Mouse (Mus musculus): ENCODE results near the gene Arhgap18. TPM values are rescaled to one million over a fixed set of nuclear protein-coding genes. Genes with fewer than 3 reads are reported as not detected.
A peak's percentile ranks its signal among the peaks of the same experiment; 100 is the strongest.

Arhgap18 gene
- polyA plus RNA-seq, 1 experiment from 2014 or later, result 13.9 TPM

- no peaks in the 10 kb centered on the region for H3K4me1 ChIP-seq (ENCODE audit: control insufficient read depth, insufficient read depth, low read length)
- no peak overlapping the region for H3K27ac ChIP-seq (ENCODE audit: low read length)
- H3K4me3 ChIP-seq (ENCODE audit: low read depth, low read length), result no peak overlapping the region
- H3K9ac ChIP-seq (ENCODE audit: low read depth, low read length), result no peak overlapping the region
- no peak for ATAC-seq
- WGBS, result 92% methylated on average over 7 of the region's 7 CpGs
- H3K4me2 ChIP-seq (ENCODE audit: low read length), result no peak overlapping the region
- H3K27me3 ChIP-seq (ENCODE audit: control insufficient read depth, insufficient read depth, low read depth, low read length), result no peaks in the 10 kb centered on the region
- H3K36me3 ChIP-seq (ENCODE audit: control insufficient read depth, insufficient read depth, low read length), result no peaks in the 10 kb centered on the region
- no peaks in the 10 kb centered on the region for H3K9me3 ChIP-seq (replicated peaks; ENCODE audit: control insufficient read depth, low read length, poor library complexity, severe bottlenecking)
Measured at GRCm38 (mm10) chr10:26797287-26797672, 44.1 kb downstream of the Arhgap18 start.

GRCm38 (mm10) chr10:26798752-26799411 is 45.7 kb downstream of the Arhgap18 start:
- 90% methylated on average over 10 of the region's 10 CpGs for WGBS

DNA sequence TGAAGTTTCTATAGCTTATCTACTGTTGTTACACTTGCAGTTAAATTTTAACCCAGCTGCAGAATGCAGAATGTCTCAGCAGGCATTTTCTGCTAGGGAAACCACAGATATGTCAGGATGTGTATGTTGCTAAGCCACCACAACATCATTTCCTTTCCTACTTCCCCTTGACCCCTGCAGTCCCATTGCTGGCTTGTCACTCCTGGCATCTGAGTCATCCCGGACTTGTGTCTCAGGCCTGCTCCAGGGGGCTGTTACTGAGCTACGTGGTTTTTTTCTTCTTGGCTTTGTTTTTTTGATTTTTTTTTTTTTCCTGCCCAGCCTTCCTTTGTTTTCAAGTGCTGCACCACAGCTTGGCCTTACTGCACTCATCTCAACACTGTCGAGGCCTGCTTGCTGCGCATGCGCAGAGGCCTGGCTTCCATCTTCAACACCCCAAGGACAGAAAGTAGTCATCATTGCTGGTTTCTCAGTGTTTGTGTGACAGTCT is 46.4 kb downstream of the Arhgap18 start:
- H3K4me3 ChIP-seq (ENCODE audit: low read depth, low read length), result no peak overlapping the region
- H3K4me1 ChIP-seq (ENCODE audit: control insufficient read depth, insufficient read depth, low read length), result no peaks in the 10 kb centered on the region
- H3K4me2 ChIP-seq (ENCODE audit: low read length), result no peak overlapping the region
- no peak overlapping the region for H3K27ac ChIP-seq (ENCODE audit: low read length)
- ATAC-seq, result no peak
- 60% methylated on average over 5 of the region's 5 CpGs for WGBS
- no peaks in the 10 kb centered on the region for H3K9me3 ChIP-seq (replicated peaks; ENCODE audit: control insufficient read depth, low read length, poor library complexity, severe bottlenecking)
- no peaks in the 10 kb centered on the region for H3K27me3 ChIP-seq (ENCODE audit: control insufficient read depth, insufficient read depth, low read depth, low read length)
- H3K9ac ChIP-seq (ENCODE audit: low read depth, low read length), result no peak overlapping the region
- no peaks in the 10 kb centered on the region for H3K36me3 ChIP-seq (ENCODE audit: control insufficient read depth, insufficient read depth, low read length)

More at GRCm38 (mm10) chr10:26798752-26799411, 45.7 kb downstream of the Arhgap18 start:
- H3K36me3 ChIP-seq (ENCODE audit: control insufficient read depth, insufficient read depth, low read length), result no peaks in the 10 kb centered on the region
- no peaks in the 10 kb centered on the region for H3K27me3 ChIP-seq (ENCODE audit: control insufficient read depth, insufficient read depth, low read depth, low read length)
- H3K4me3 ChIP-seq (ENCODE audit: low read depth, low read length), result no peak overlapping the region
- H3K9ac ChIP-seq (ENCODE audit: low read depth, low read length), result no peak overlapping the region
- no peaks in the 10 kb centered on the region for H3K9me3 ChIP-seq (replicated peaks; ENCODE audit: control insufficient read depth, low read length, poor library complexity, severe bottlenecking)
- H3K27ac ChIP-seq (ENCODE audit: low read length), result no peak overlapping the region
- no peaks in the 10 kb centered on the region for H3K4me1 ChIP-seq (ENCODE audit: control insufficient read depth, insufficient read depth, low read length)
- no peak; the same call in 1 of the 2 replicates for ATAC-seq
- H3K4me2 ChIP-seq (ENCODE audit: low read length), result no peak overlapping the region

DNA sequence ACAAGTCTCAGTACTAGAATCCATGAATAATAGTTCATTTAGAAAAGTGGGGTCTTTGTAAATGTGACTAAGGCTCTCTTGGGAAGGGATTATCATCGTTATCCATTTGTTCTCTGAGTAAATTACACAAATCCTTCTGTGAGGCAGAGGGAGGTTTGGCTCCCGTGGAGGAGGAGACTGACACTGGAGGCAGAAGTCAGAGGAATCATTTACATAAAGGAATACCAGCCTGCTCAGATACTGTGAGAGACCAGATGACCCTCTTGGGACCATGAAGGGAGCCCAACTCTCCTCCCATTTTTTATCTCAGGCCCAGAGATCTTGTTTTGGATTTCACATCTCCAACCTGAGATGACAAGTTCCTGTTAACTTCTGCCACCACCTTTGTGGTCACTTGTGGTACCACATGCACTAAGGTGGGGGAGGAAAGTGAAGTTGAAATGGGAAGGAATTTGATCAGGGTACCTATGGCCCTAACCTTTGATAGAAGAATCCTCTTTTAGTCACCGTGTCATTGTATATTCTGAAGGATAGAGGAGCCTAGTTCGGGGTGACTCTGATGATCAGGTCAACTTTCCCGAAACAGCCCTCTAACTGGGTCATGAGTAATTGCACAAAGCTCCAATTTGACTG is 51.2 kb downstream of the Arhgap18 start:
- WGBS, result 44% methylated on average over 5 of the region's 5 CpGs
- peak; percentile 55; the same call in 1 of the 2 replicates for ATAC-seq

DNA sequence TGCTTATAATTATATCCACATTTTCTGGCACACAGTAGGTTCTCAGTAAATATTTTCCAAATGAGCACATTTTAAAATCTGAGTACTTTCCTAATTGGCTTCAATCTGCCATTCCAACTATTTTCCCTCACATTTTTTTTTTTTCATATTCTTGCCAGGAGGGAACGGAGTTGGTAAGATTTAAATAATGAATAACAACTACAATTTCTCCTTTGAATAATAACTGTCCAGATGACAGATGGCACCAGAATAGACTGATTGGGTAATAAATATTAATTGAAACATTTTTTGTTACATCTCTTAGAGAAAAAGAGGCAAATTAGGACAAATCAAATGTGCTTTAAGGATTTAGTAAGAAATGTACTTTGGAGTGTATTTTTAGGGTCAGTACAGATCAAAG is 51.8 kb downstream of the Arhgap18 start:
- no peaks in the 10 kb centered on the region for H3K9me3 ChIP-seq (replicated peaks; ENCODE audit: control insufficient read depth, low read length, poor library complexity, severe bottlenecking)
- no peak for ATAC-seq
- no peaks in the 10 kb centered on the region for H3K4me1 ChIP-seq (ENCODE audit: control insufficient read depth, insufficient read depth, low read length)
- no peak overlapping the region for H3K9ac ChIP-seq (ENCODE audit: low read depth, low read length)
- H3K27me3 ChIP-seq (ENCODE audit: control insufficient read depth, insufficient read depth, low read depth, low read length), result no peaks in the 10 kb centered on the region
- no peak overlapping the region for H3K4me3 ChIP-seq (ENCODE audit: low read depth, low read length)
- WGBS, result 34% methylated on average over 1 of the region's 1 CpGs
- no peak overlapping the region for H3K27ac ChIP-seq (ENCODE audit: low read length)
- H3K36me3 ChIP-seq (ENCODE audit: control insufficient read depth, insufficient read depth, low read length), result no peaks in the 10 kb centered on the region
- H3K4me2 ChIP-seq (ENCODE audit: low read length), result no peak overlapping the region

More for the DNA sequence above, 51.2 kb downstream of the Arhgap18 start:
- H3K9me3 ChIP-seq (replicated peaks; ENCODE audit: control insufficient read depth, low read length, poor library complexity, severe bottlenecking), result no peaks in the 10 kb centered on the region
- H3K36me3 ChIP-seq (ENCODE audit: control insufficient read depth, insufficient read depth, low read length), result no peaks in the 10 kb centered on the region
- H3K27ac ChIP-seq (ENCODE audit: low read length), result no peak overlapping the region
- H3K27me3 ChIP-seq (ENCODE audit: control insufficient read depth, insufficient read depth, low read depth, low read length), result no peaks in the 10 kb centered on the region
- no peak overlapping the region for H3K4me3 ChIP-seq (ENCODE audit: low read depth, low read length)
- H3K4me1 ChIP-seq (ENCODE audit: control insufficient read depth, insufficient read depth, low read length), result no peaks in the 10 kb centered on the region
- no peak overlapping the region for H3K4me2 ChIP-seq (ENCODE audit: low read length)
- no peak overlapping the region for H3K9ac ChIP-seq (ENCODE audit: low read depth, low read length)

GRCm38 (mm10) chr10:26806092-26806491 is 52.9 kb downstream of the Arhgap18 start:
- H3K9ac ChIP-seq (ENCODE audit: low read depth, low read length), result no peak overlapping the region
- no peak overlapping the region for H3K4me2 ChIP-seq (ENCODE audit: low read length)
- no peak for ATAC-seq
- no peaks in the 10 kb centered on the region for H3K27me3 ChIP-seq (ENCODE audit: control insufficient read depth, insufficient read depth, low read depth, low read length)
- no peak overlapping the region for H3K4me3 ChIP-seq (ENCODE audit: low read depth, low read length)
- H3K27ac ChIP-seq (ENCODE audit: low read length), result no peak overlapping the region
- no peaks in the 10 kb centered on the region for H3K36me3 ChIP-seq (ENCODE audit: control insufficient read depth, insufficient read depth, low read length)
- no peaks in the 10 kb centered on the region for H3K4me1 ChIP-seq (ENCODE audit: control insufficient read depth, insufficient read depth, low read length)
- H3K9me3 ChIP-seq (replicated peaks; ENCODE audit: control insufficient read depth, low read length, poor library complexity, severe bottlenecking), result no peaks in the 10 kb centered on the region
- 72% methylated on average over 3 of the region's 3 CpGs for WGBS

DNA sequence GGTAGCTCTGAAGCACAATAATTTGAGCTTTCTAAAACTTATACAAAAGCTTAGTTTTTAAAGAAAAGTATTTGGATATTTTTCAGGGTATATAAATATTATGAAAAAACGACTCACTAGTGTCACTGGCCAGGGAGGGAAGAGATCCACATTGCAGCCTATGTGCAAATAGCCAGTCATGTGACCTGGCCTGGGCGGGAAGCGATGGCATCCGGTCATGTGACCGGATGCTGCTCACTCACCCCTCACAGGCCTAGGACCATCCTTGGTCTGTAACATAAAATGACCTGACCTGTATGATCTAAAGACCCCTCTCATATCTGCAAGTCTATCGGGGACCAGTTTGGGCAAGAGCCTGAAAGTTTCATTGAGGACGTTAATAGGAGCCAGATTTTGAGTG is 56.8 kb downstream of the Arhgap18 start:
- no peak overlapping the region for H3K4me2 ChIP-seq (ENCODE audit: low read length)
- no peaks in the 10 kb centered on the region for H3K36me3 ChIP-seq (ENCODE audit: control insufficient read depth, insufficient read depth, low read length)
- no peak overlapping the region for H3K9ac ChIP-seq (ENCODE audit: low read depth, low read length)
- H3K4me3 ChIP-seq (ENCODE audit: low read depth, low read length), result no peak overlapping the region
- H3K9me3 ChIP-seq (replicated peaks; ENCODE audit: control insufficient read depth, low read length, poor library complexity, severe bottlenecking), result no peaks in the 10 kb centered on the region
- 90% methylated on average over 7 of the region's 7 CpGs for WGBS
- H3K27ac ChIP-seq (ENCODE audit: low read length), result no peak overlapping the region
- ATAC-seq, result no peak
- H3K4me1 ChIP-seq (ENCODE audit: control insufficient read depth, insufficient read depth, low read length), result no peaks in the 10 kb centered on the region
- H3K27me3 ChIP-seq (ENCODE audit: control insufficient read depth, insufficient read depth, low read depth, low read length), result no peaks in the 10 kb centered on the region

DNA sequence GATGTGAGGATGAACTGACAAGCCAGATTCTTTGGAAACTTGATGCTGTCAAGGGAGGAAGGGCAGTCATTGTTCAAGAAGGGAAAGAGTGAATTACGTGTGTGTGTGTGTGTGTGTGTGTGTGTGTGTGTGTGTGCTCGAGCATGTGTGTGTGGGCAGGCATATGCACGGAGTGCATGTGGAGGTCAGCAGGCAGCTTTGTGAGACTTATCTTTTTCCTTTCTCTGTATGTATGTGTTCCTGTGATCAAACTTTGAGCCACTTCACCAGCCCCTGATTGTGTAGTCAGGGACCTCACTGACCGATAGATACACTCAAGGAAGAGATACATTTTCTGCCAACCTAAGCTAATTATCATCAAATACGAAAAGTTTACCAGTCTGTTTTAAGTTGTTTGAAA is 57.6 kb downstream of the Arhgap18 start:
- H3K4me1 ChIP-seq (ENCODE audit: control insufficient read depth, insufficient read depth, low read length), result no peaks in the 10 kb centered on the region
- H3K4me2 ChIP-seq (ENCODE audit: low read length), result no peak overlapping the region
- no peak overlapping the region for H3K27ac ChIP-seq (ENCODE audit: low read length)
- H3K4me3 ChIP-seq (ENCODE audit: low read depth, low read length), result no peak overlapping the region
- 86% methylated on average over 5 of the region's 5 CpGs for WGBS
- no peaks in the 10 kb centered on the region for H3K36me3 ChIP-seq (ENCODE audit: control insufficient read depth, insufficient read depth, low read length)
- no peak overlapping the region for H3K9ac ChIP-seq (ENCODE audit: low read depth, low read length)
- H3K27me3 ChIP-seq (ENCODE audit: control insufficient read depth, insufficient read depth, low read depth, low read length), result no peaks in the 10 kb centered on the region
- H3K9me3 ChIP-seq (replicated peaks; ENCODE audit: control insufficient read depth, low read length, poor library complexity, severe bottlenecking), result no peaks in the 10 kb centered on the region
- ATAC-seq, result no peak

DNA sequence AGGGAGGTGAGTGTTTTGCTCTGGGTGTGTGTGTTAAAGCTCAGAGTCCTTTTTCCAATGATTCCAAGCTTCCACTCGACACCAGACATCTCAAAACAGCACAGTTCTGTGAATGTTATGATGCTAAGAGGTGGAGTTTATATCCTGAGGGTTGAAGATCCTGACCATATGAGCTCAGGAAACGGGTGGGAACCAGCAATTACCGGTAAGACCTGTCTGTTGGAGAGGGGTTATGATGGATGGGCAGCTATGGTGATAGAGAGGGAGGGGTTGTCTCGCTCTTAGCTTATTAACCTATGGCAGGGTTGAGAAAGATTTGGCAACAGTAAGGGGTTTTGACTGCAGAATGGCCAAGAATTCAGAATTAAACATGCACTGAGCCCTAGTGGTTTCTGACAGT is 58.1 kb downstream of the Arhgap18 start:
- Histone ChIP-seq H3K36me3 (ENCODE audit: control insufficient read depth, insufficient read depth, low read length) (no peaks in the 10 kb centered on the region), H3K4me1 (ENCODE audit: control insufficient read depth, insufficient read depth, low read length) (no peaks in the 10 kb centered on the region), H3K27me3 (ENCODE audit: control insufficient read depth, insufficient read depth, low read depth, low read length) (no peaks in the 10 kb centered on the region), H3K4me3 (ENCODE audit: low read depth, low read length) (no peak overlapping the region), H3K9me3 (replicated peaks; ENCODE audit: control insufficient read depth, low read length, poor library complexity, severe bottlenecking) (no peaks in the 10 kb centered on the region), H3K4me2 (ENCODE audit: low read length) (no peak overlapping the region), H3K27ac (ENCODE audit: low read length) (no peak overlapping the region), H3K9ac (ENCODE audit: low read depth, low read length) (no peak overlapping the region)
- 77% methylated on average over 4 of the region's 4 CpGs for WGBS
- ATAC-seq, result no peak
